Mouse (Mus musculus) brain, adult 10 weeks (tissue): ENCODE measurements around the gene Padi1. TPM values are rescaled to one million over a fixed set of nuclear protein-coding genes. Genes with fewer than 3 reads are reported as not detected.

Experiments
- polyA plus RNA-seq: library from polyadenylated mRNA; stranded (reverse); fragments of 350-450 nt; fragmentation: Illumina TruSeq; extraction: RNeasy Lipid Tissue Mini Kit (QIAGEN cat#74804); gene quantifications from one replicate; pipeline ENCODE4 v1.2.3, GENCODE M21; 2015; ENCODE audit warnings: low read depth, low replicate concordance

The Padi1 gene
- polyA plus RNA-seq, result not detected

GRCm38 (mm10) chr4:140845666-140846065 is at the start of gene Padi1:
Padi1 (minus strand) TSS chr4:140845778.

GRCm38 (mm10) chr4:140810458-140811260 is 34.9 kb downstream of the Padi1 start, which contains the start of gene Padi3:
Padi3 (minus strand) TSS chr4:140810648.

GRCm38 (mm10) chr4:140774025-140774800 is 71.4 kb downstream of the Padi1 start, which contains the start of gene Padi4:
Padi4 (minus strand) TSS chr4:140774236.

Other genes starting within 250 kb of the Padi1 start
- gene Arhgef10l, start 179.8 kb downstream of the Padi1 start, polyA plus RNA-seq, result 25.9 TPM
- gene Rcc2, start 145.2 kb downstream of the Padi1 start, polyA plus RNA-seq, result 52.2 TPM
- gene Padi6, start 103.1 kb downstream of the Padi1 start, polyA plus RNA-seq, result 1.5 TPM
- gene Padi4, start 71.5 kb downstream of the Padi1 start, polyA plus RNA-seq, result not detected
- not detected for gene Padi3, start 35.1 kb downstream of the Padi1 start, polyA plus RNA-seq
- gene Padi2, start 60.6 kb upstream of the Padi1 start, polyA plus RNA-seq, result 14.9 TPM
- 312 TPM for gene Sdhb, start 115.4 kb upstream of the Padi1 start, polyA plus RNA-seq
- 82.9 TPM for gene Atp13a2, start 141.1 kb upstream of the Padi1 start, polyA plus RNA-seq
- gene Mfap2, start 164.6 kb upstream of the Padi1 start, polyA plus RNA-seq, result 5.1 TPM
- gene Crocc, start 214.8 kb upstream of the Padi1 start, polyA plus RNA-seq, result 37.2 TPM
- 40.7 TPM for gene Necap2, start 232.6 kb upstream of the Padi1 start, polyA plus RNA-seq
- 0.40 TPM for gene Spata21, start 242.6 kb upstream of the Padi1 start, polyA plus RNA-seq